Mouse (Mus musculus) myocyte (in vitro differentiated cells): ENCODE data around the gene Gm10964. TPM values are rescaled to one million over a fixed set of nuclear protein-coding genes. Genes with fewer than 3 reads are reported as not detected.

Source experiments
- H3K27me3 ChIP-seq: one replicate; pipeline ENCODE4 v1.6.1; 2011; ENCODE audit not compliant: control insufficient read depth, insufficient read depth, insufficient read length
- H3K36me3 ChIP-seq: one replicate; pipeline ENCODE4 v1.6.1; 2011; ENCODE audit not compliant: control insufficient read depth, insufficient read depth
- H3K4me2 ChIP-seq: one replicate; pipeline ENCODE4 v1.6.1; 2011; ENCODE audit warnings: low read depth, control low read depth
- H3K4me3 ChIP-seq: one replicate; pipeline ENCODE4 v1.5.1; 2011; ENCODE audit warnings: mild to moderate bottlenecking, control low read depth, moderate library complexity
- H3K79me2 ChIP-seq: one replicate; pipeline ENCODE4 v1.6.1; 2011; ENCODE audit not compliant: control insufficient read depth, insufficient read depth
- H3ac ChIP-seq: one replicate; pipeline ENCODE4 v1.6.1; 2011; ENCODE audit not compliant: control insufficient read depth, insufficient read length
- CEBPB ChIP-seq: IDR thresholded peaks from 2 replicates; pipeline ENCODE4 v1.6.1; 2011; ENCODE audit warnings: mild to moderate bottlenecking, moderate library complexity; ENCODE audit not compliant: poor library complexity, insufficient read depth, severe bottlenecking
- E2F4 ChIP-seq: IDR thresholded peaks from one replicate; pipeline ENCODE4 v1.6.1; 2011; ENCODE audit warnings: mild to moderate bottlenecking, control low read depth, moderate library complexity; ENCODE audit not compliant: insufficient read depth
- MAX ChIP-seq: IDR thresholded peaks from one replicate; pipeline ENCODE4 v1.6.1; 2011; ENCODE audit warnings: low read depth, mild to moderate bottlenecking, control low read depth
- MYOD1 ChIP-seq, 3 experiments: IDR thresholded peaks; one replicate each; pipeline ENCODE4 v1.6.1; 2011; ENCODE audit warnings: control low read depth in 2 of 3, low read depth in 2 of 3, mild to moderate bottlenecking in 2 of 3, moderate library complexity in 1 of 3; ENCODE audit not compliant: insufficient read length in 2 of 3, control insufficient read depth in 1 of 3
- MYOG ChIP-seq, 3 experiments: IDR thresholded peaks; one replicate each; pipeline ENCODE4 v1.6.1; 2011; ENCODE audit warnings: control low read depth in 2 of 3, low read depth in 2 of 3, mild to moderate bottlenecking in 2 of 3; ENCODE audit not compliant: insufficient read length in 2 of 3, control insufficient read depth in 1 of 3, insufficient read depth in 1 of 3
- POLR2A ChIP-seq: IDR thresholded peaks from one replicate; pipeline ENCODE4 v1.6.1; 2011; ENCODE audit warnings: low read depth, mild to moderate bottlenecking, control low read depth, moderate library complexity; ENCODE audit not compliant: insufficient read length
- POLR2AphosphoS2 ChIP-seq: IDR thresholded peaks from one replicate; pipeline ENCODE4 v1.6.1; 2011; ENCODE audit warnings: low read depth, control low read depth; ENCODE audit not compliant: insufficient read length
- REST ChIP-seq: IDR thresholded peaks from one replicate; pipeline ENCODE4 v1.6.1; 2011; ENCODE audit warnings: mild to moderate bottlenecking, control low read depth, moderate library complexity; ENCODE audit not compliant: insufficient read depth, insufficient read length
- SRF ChIP-seq: IDR thresholded peaks from one replicate; pipeline ENCODE4 v1.6.1; 2011; ENCODE audit warnings: low read depth; ENCODE audit not compliant: control insufficient read depth, insufficient read length
- TCF12 ChIP-seq: IDR thresholded peaks from one replicate; pipeline ENCODE4 v1.6.1; 2011; ENCODE audit warnings: mild to moderate bottlenecking, control low read depth; ENCODE audit not compliant: poor library complexity, insufficient read depth, severe bottlenecking
- TCF3 ChIP-seq: IDR thresholded peaks from one replicate; pipeline ENCODE4 v1.6.1; 2011; ENCODE audit warnings: low read depth, control low read depth; ENCODE audit not compliant: insufficient read length
- USF1 ChIP-seq: IDR thresholded peaks from one replicate; pipeline ENCODE4 v1.6.1; 2011; ENCODE audit warnings: low read depth, mild to moderate bottlenecking, control low read depth, moderate library complexity
- polyA plus RNA-seq: library from polyadenylated mRNA; unstranded; fragments of >200 nt; fragmentation: generic; extraction: Trizol; gene quantifications from one replicate; pipeline ENCODE4 v1.2.1, GENCODE M21; 2012; ENCODE audit warnings: missing spikeins

Gene Gm10964
- polyA plus RNA-seq, 1 experiment = not detected

DNA sequence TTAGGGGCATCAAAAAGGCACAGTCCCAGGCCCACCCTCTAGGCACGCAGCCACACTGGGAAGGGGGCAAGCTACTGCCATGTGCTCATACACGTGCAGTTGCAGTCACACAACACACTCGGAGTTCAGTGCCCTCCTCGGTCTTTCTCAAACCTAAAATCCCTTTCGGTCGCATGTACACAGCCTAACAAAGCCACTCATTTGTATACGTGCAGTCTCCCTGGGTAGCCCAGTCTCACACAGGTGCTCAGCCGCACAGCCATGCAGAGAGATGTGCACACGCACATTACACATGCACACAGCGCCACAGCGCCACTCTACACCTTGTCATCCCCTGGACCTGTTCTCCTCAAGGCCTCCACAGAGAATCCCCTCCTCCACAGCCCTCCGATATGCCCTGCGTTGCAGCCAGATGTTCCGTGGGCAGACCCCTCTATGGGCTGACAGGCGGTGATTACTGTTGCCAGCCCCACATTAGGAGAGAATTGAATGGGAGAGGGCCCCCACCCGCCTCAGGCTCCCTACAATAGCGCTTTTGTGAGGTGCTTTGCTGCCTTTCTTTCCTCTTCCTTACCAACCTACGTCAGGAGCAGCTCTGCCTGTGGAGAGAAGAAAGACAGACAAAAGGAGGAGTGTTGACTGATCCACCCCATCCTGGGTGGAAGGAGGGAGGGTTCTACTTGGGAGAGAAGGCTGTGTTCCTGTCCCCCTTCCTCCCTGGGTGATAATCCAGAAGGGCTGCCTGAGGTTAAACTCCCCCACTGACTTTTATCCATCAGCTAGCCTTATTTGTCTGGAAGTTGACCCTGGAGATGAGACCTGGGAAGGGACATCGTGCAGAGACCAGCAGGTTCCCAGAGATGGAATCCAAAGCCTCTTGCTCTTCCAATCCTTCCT is 5.1 kb upstream of the Gm10964 start:
- Histone ChIP-seq H3K27me3 (no peaks in the 10 kb centered on the region), H3K4me2 (peak overlapping the region; percentile 96), H3K4me3 (no peak overlapping the region), H3ac (no peak overlapping the region), H3K36me3 (no peaks in the 10 kb centered on the region), H3K79me2 (peaks cover 8% of the 10 kb centered on the region)
- TF ChIP-seq MAX = no peak
- TF ChIP-seq CEBPB = no peak
- TF ChIP-seq REST = no peak
- no peak for TF ChIP-seq SRF
- TF ChIP-seq MYOG (IDR thresholded peaks at IDR 0.05; ENCODE audit: control insufficient read depth in 1 of 3, insufficient read depth in 1 of 3, insufficient read length in 2 of 3, low read depth in 2 of 3) = no peak
- no peak for TF ChIP-seq MYOD1 (IDR thresholded peaks at IDR 0.05; ENCODE audit: control insufficient read depth in 1 of 3, insufficient read length in 2 of 3, low read depth in 2 of 3)
- no peak for TF ChIP-seq TCF12

DNA sequence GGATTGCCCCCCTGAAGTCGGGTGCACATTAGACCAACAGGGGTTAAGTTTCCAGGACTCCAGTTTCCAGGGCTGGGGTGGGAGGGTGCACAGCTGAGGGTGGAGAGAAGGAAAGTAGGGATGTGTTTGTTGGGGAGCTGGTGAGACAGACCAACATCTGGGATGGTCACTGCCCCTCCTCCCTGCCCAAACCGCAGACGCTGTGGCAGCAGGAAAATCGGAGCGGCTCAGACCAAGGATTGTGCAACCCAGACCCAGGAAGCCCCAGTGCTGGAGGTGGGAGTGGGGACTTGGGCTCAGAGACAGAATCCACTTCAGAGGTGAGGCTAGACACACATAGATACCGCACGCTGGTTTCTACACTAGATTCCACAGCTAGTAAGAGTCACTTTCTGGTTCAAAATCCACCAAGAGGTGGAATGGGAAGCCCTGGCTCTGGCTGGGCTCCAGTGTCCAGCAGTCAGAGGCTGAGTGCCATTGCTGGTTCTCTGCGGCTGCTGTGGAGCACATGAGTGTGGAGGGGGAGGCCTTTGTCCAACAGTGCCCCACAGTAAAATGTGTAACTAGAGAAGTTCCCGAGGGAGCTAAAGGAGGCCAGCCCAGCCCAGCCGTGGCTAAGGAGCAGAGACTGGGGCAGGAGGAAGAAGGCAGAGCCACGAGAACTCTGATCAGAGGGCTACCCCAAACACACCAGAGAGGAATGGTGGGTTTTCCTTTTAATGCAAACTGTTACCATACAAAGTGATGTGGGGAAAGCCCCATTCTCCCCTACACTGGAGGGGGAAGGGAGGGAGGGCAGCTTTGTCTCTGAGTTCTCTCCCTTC is 4.3 kb upstream of the Gm10964 start:
- H3ac ChIP-seq = no peak overlapping the region
- peaks cover 8% of the 10 kb centered on the region for H3K79me2 ChIP-seq
- TF ChIP-seq USF1 = no peak
- TF ChIP-seq POLR2A = peak; percentile 17
- TF ChIP-seq MYOD1 (IDR thresholded peaks at IDR 0.05; ENCODE audit: control insufficient read depth in 1 of 3, insufficient read length in 2 of 3, low read depth in 2 of 3) = peak in 2 of 3 experiments; percentile 35 to 56
- peak in 1 of 3 experiments; percentile 23 for TF ChIP-seq MYOG (IDR thresholded peaks at IDR 0.05; ENCODE audit: control insufficient read depth in 1 of 3, insufficient read depth in 1 of 3, insufficient read length in 2 of 3, low read depth in 2 of 3)
- peak; percentile 99 for TF ChIP-seq CEBPB
- peak; percentile 61 for TF ChIP-seq TCF12
- H3K4me3 ChIP-seq = no peak overlapping the region
- H3K4me2 ChIP-seq = peak overlapping the region; percentile 96
- H3K36me3 ChIP-seq = no peaks in the 10 kb centered on the region
- no peaks in the 10 kb centered on the region for H3K27me3 ChIP-seq

DNA sequence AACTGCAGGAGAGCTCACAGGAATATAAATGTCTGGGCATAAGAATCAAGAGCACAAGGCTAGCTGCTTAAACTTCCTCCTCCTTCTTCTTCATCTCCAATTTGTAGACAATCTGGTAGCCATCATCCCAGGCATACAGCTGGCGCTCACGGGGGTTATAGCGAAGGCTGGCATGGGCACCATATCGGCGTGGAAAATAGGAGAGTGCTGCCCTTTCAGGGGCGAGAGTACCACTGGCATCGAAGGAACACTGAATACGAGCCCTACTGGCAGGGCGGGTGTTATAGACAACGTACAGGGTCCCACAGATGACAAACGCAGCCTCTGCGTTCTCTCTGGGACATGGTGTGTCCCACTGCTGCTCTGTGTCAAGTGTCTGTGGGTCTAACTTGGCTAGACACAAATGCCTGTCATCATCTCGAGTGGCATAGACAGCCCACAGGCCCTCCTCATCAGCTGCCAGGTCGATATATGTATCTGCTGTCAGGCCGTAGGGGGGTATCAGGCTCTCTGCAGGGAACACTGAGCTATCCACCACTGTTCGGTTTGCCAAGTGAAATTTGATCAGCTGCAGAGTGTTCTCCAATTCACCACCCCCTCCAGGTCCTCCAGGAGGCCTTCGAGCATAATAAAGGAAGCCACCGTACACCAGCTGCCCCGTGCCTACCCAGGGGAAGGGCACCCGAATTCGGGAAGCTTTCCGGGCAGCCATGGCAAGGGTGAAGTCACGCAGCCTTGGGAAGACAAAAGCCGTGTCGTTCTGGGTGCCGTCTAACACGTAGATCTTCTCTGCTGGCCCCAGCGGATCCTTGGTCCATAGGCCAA is 3.2 kb upstream of the Gm10964 start:
- TF ChIP-seq CEBPB (no peak), TCF12 (no peak), POLR2AphosphoS2 (no peak), POLR2A (no peak), E2F4 (no peak), MYOG (IDR thresholded peaks at IDR 0.05; ENCODE audit: control insufficient read depth in 1 of 3, insufficient read depth in 1 of 3, insufficient read length in 2 of 3, low read depth in 2 of 3) (no peak), MYOD1 (IDR thresholded peaks at IDR 0.05; ENCODE audit: control insufficient read depth in 1 of 3, insufficient read length in 2 of 3, low read depth in 2 of 3) (no peak), SRF (no peak), MAX (no peak), REST (no peak), TCF3 (no peak), USF1 (no peak)
- H3K27me3 ChIP-seq = no peaks in the 10 kb centered on the region
- H3ac ChIP-seq = no peak overlapping the region
- H3K79me2 ChIP-seq = peaks cover 8% of the 10 kb centered on the region
- H3K36me3 ChIP-seq = no peaks in the 10 kb centered on the region
- peak overlapping the region; percentile 96 for H3K4me2 ChIP-seq
- no peak overlapping the region for H3K4me3 ChIP-seq

DNA sequence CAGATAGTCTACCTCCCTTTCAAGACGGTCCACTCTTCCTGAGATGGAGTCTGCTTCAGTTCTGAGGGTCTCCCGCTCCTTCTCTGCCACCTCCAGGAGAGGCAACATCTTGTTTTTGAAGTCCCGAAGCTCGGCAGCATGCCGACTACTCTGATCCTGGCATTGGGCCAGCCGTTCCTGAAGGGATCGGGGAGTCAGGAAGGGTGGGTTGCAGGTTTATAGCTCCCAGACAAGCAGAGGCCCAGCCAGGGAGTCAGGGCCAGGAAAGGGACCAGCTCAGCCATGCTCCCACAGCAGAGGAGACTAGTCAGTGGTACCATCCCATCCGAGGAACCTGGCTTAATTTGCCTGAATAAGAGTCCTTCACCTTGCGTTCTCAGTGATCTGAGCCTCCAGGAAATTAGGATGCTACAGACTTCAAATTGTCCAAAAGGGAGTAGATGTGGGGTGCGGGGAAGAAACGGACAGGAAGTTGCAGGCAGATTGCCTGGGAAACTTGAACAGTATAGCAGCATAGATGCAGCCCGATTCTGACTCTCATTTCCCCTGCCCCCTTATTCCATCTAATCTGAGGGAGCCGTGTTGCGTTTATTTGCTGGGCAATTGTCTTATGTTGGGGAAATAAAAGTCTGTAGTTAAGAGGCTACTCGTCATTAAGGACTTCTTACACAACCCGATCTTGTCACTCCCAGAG is 2.0 kb upstream of the Gm10964 start:
- H3K27me3 ChIP-seq = no peaks in the 10 kb centered on the region
- H3K4me2 ChIP-seq = peak overlapping the region; percentile 96
- H3K36me3 ChIP-seq = peaks cover 7% of the 10 kb centered on the region
- peak overlapping the region; percentile 19 for H3K4me3 ChIP-seq
- peaks cover 8% of the 10 kb centered on the region for H3K79me2 ChIP-seq
- TF ChIP-seq USF1 (no peak), SRF (no peak), E2F4 (no peak), POLR2A (no peak), MYOD1 (IDR thresholded peaks at IDR 0.05; ENCODE audit: control insufficient read depth in 1 of 3, insufficient read length in 2 of 3, low read depth in 2 of 3) (no peak), MAX (no peak), MYOG (IDR thresholded peaks at IDR 0.05; ENCODE audit: control insufficient read depth in 1 of 3, insufficient read depth in 1 of 3, insufficient read length in 2 of 3, low read depth in 2 of 3) (no peak), TCF12 (no peak), TCF3 (no peak), REST (no peak), CEBPB (no peak), POLR2AphosphoS2 (no peak)
- no peak overlapping the region for H3ac ChIP-seq
